Mouse (Mus musculus) kidney, embryonic 14.5 days (tissue): ENCODE data around the gene 4932438H23Rik. TPM values are rescaled to one million over a fixed set of nuclear protein-coding genes. Genes with fewer than 3 reads are reported as not detected.

Source experiments
- ATAC-seq: fragments of 200-750 bp; cut with Nextera tagmentation; 2 replicates; pipeline ENCODE4 v1.8.0; 2017; ENCODE audit warnings: moderate number of reproducible peaks, mild to moderate bottlenecking, moderate TSS enrichment, moderate library complexity; ENCODE audit not compliant: low FRiP score, low TSS enrichment
- H3K27ac ChIP-seq: fragments of 300-500 bp; sonication (generic); 2 replicates; pipeline ENCODE4 v1.5.1; 2014; ENCODE audit warnings: low read depth, mild to moderate bottlenecking, low read length, moderate library complexity, mixed read lengths
- H3K27me3 ChIP-seq: fragments of 300-500 bp; sonication (generic); 2 replicates; pipeline ENCODE4 v1.6.1; 2014; ENCODE audit warnings: mild to moderate bottlenecking, low read length; ENCODE audit not compliant: control insufficient read depth, insufficient read depth
- H3K36me3 ChIP-seq: fragments of 300-500 bp; sonication (generic); 2 replicates; pipeline ENCODE4 v1.6.1; 2014; ENCODE audit warnings: low read length, mixed read lengths; ENCODE audit not compliant: control insufficient read depth, insufficient read depth
- H3K4me1 ChIP-seq: fragments of 300-500 bp; sonication (generic); 2 replicates; pipeline ENCODE4 v1.6.1; 2014; ENCODE audit warnings: low read length, mixed read lengths; ENCODE audit not compliant: control insufficient read depth, insufficient read depth
- H3K4me2 ChIP-seq: fragments of 300-500 bp; sonication (generic); replicated peaks from 2 replicates; pipeline ENCODE4 v1.6.1; 2014; ENCODE audit warnings: low read depth, mild to moderate bottlenecking, low read length
- H3K4me3 ChIP-seq: fragments of 300-500 bp; sonication (generic); 2 replicates; pipeline ENCODE4 v1.5.1; 2014; ENCODE audit warnings: mild to moderate bottlenecking, low read length
- H3K9ac ChIP-seq: fragments of 300-500 bp; sonication (generic); 2 replicates; pipeline ENCODE4 v1.6.1; 2014; ENCODE audit warnings: low read depth, mild to moderate bottlenecking, low read length, moderate library complexity
- H3K9me3 ChIP-seq: fragments of 300-500 bp; sonication (generic); 2 replicates; pipeline ENCODE4 v1.6.1; 2016; ENCODE audit warnings: low read length; ENCODE audit not compliant: control insufficient read depth
- WGBS: fragments of 180-500 bp; shearing (Covaris S2); extraction: QIAGEN DNeasy Blood & Tissue Kit; methylation state at CpG from one replicate; pipeline ENCODE4 v1.1.7; 2014; 5-methylcytosine and 5-hydroxymethylcytosine counted together
- polyA plus RNA-seq: library from polyadenylated mRNA; unstranded; fragments of >200 nt; fragmentation: Nextera tagmentation; extraction: Ambion mirVana; gene quantifications from 2 replicates; pipeline ENCODE4 v1.2.1, GENCODE M21; 2014

The 4932438H23Rik gene
- polyA plus RNA-seq, 1 experiment from 2014 or later = 0.50 TPM

GRCm38 (mm10) chr16:91128431-91128830 is 33.5 kb upstream of the 4932438H23Rik start:
- H3K36me3 ChIP-seq = no peaks in the 10 kb centered on the region
- no peak overlapping the region for H3K27ac ChIP-seq
- H3K27me3 ChIP-seq = peaks cover 4% of the 10 kb centered on the region; the same call in 1 of the 2 replicates
- WGBS = 81% methylated on average over 4 of the region's 4 CpGs
- no peak overlapping the region for H3K4me2 ChIP-seq
- H3K9me3 ChIP-seq = no peaks in the 10 kb centered on the region
- H3K9ac ChIP-seq = no peak overlapping the region
- H3K4me3 ChIP-seq = no peak overlapping the region
- H3K4me1 ChIP-seq = no peaks in the 10 kb centered on the region
- no peak for ATAC-seq

- no peak overlapping the region for H3K4me2 ChIP-seq
- no peak overlapping the region for H3K27ac ChIP-seq
- no peak for ATAC-seq
- no peaks in the 10 kb centered on the region for H3K4me1 ChIP-seq
- 82% methylated on average over 8 of the region's 8 CpGs for WGBS
- H3K9me3 ChIP-seq = no peaks in the 10 kb centered on the region
- no peak overlapping the region for H3K4me3 ChIP-seq
- peaks cover 4% of the 10 kb centered on the region; the same call in 1 of the 2 replicates for H3K27me3 ChIP-seq
- no peak overlapping the region for H3K9ac ChIP-seq
- H3K36me3 ChIP-seq = no peaks in the 10 kb centered on the region
These were observed 32.0 kb upstream of the 4932438H23Rik start for GRCm38 (mm10) chr16:91126734-91127524.

- H3K9me3 ChIP-seq = no peaks in the 10 kb centered on the region
These were observed 29.3 kb upstream of the 4932438H23Rik start for GRCm38 (mm10) chr16:91124256-91124655.

DNA sequence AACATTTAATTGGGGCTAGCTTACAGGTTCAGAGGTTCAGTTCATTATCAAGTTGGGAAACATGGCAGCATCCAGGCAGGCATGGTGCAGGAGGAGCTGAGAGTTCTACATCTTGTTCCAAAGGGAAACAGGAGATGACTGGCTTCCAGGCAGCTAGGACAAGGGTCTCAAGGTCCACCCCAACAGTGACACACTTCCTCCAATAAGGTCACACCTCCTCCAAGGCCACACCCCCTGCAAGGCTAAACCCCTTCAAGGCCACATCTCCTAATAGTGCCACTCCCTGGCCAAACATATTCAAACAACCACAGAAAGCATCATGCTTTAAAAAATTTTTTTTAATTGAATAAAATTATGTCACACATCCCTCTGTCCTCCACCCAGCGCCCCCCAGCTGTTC is 28.9 kb upstream of the 4932438H23Rik start:
- no peak overlapping the region for H3K4me3 ChIP-seq
- H3K27me3 ChIP-seq = peaks cover 4% of the 10 kb centered on the region; the same call in 1 of the 2 replicates
- H3K4me1 ChIP-seq = no peaks in the 10 kb centered on the region
- no peak overlapping the region for H3K9ac ChIP-seq
- ATAC-seq = no peak; the same call in 1 of the 2 replicates
- H3K9me3 ChIP-seq = no peaks in the 10 kb centered on the region
- H3K36me3 ChIP-seq = no peaks in the 10 kb centered on the region
- WGBS = 77% methylated on average over 1 of the region's 1 CpGs
- H3K4me2 ChIP-seq = no peak overlapping the region
- H3K27ac ChIP-seq = no peak overlapping the region

More at GRCm38 (mm10) chr16:91124256-91124655, 29.3 kb upstream of the 4932438H23Rik start:
- no peaks in the 10 kb centered on the region for H3K4me1 ChIP-seq
- no peak overlapping the region for H3K9ac ChIP-seq
- WGBS = 75% methylated on average over 3 of the region's 3 CpGs
- H3K36me3 ChIP-seq = no peaks in the 10 kb centered on the region
- H3K27me3 ChIP-seq = peaks cover 4% of the 10 kb centered on the region; the same call in 1 of the 2 replicates
- H3K4me3 ChIP-seq = no peak overlapping the region
- H3K27ac ChIP-seq = no peak overlapping the region
- no peak overlapping the region for H3K4me2 ChIP-seq
- no peak for ATAC-seq

GRCm38 (mm10) chr16:91119879-91120278 is 25.0 kb upstream of the 4932438H23Rik start:
- no peak overlapping the region for H3K4me3 ChIP-seq
- H3K27ac ChIP-seq = no peak overlapping the region
- H3K4me2 ChIP-seq = no peak overlapping the region
- H3K4me1 ChIP-seq = no peaks in the 10 kb centered on the region
- H3K27me3 ChIP-seq = 0 out of 2 replicates have a peak, but pooled peaks cover 1% of the 10 kb centered on the region
- WGBS = 77% methylated on average over 6 of the region's 6 CpGs
- H3K9ac ChIP-seq = no peak overlapping the region
- ATAC-seq = no peak
- H3K9me3 ChIP-seq = no peaks in the 10 kb centered on the region
- H3K36me3 ChIP-seq = no peaks in the 10 kb centered on the region

GRCm38 (mm10) chr16:91116696-91117095 is 21.8 kb upstream of the 4932438H23Rik start:
- H3K4me2 ChIP-seq = no peak overlapping the region
- ATAC-seq = no peak
- no peak overlapping the region for H3K9ac ChIP-seq
- H3K27ac ChIP-seq = no peak overlapping the region
- H3K27me3 ChIP-seq = no peaks in the 10 kb centered on the region
- no peaks in the 10 kb centered on the region for H3K36me3 ChIP-seq
- 64% methylated on average over 7 of the region's 7 CpGs for WGBS
- no peaks in the 10 kb centered on the region for H3K4me1 ChIP-seq
- H3K4me3 ChIP-seq = no peak overlapping the region
- no peaks in the 10 kb centered on the region for H3K9me3 ChIP-seq

DNA sequence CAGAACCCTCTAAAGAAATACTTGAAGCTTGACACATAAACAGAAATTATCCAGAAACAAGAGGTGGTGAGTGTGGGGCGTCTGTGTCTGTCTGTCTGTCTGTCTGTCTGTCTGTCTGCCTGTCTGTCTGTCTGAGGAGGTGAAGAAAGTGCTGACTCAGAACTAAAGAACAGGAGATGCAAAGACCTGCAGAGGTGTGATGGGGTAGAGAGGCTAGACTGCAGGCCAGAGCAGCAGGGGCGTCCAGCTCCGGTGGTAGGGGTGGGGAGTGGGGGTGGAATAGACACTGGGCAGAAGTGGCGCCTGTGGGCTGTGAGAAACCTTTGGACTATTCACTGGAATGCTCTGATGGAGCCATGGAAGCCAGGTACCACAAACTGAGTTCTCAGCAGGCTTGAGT is 21.1 kb upstream of the 4932438H23Rik start:
- WGBS = 85% methylated on average over 4 of the region's 4 CpGs
- Histone ChIP-seq H3K4me3 (no peak overlapping the region), H3K27me3 (no peaks in the 10 kb centered on the region), H3K9ac (no peak overlapping the region), H3K36me3 (no peaks in the 10 kb centered on the region), H3K9me3 (no peaks in the 10 kb centered on the region), H3K27ac (no peak overlapping the region), H3K4me1 (no peaks in the 10 kb centered on the region), H3K4me2 (no peak overlapping the region)
- ATAC-seq = no peak

DNA sequence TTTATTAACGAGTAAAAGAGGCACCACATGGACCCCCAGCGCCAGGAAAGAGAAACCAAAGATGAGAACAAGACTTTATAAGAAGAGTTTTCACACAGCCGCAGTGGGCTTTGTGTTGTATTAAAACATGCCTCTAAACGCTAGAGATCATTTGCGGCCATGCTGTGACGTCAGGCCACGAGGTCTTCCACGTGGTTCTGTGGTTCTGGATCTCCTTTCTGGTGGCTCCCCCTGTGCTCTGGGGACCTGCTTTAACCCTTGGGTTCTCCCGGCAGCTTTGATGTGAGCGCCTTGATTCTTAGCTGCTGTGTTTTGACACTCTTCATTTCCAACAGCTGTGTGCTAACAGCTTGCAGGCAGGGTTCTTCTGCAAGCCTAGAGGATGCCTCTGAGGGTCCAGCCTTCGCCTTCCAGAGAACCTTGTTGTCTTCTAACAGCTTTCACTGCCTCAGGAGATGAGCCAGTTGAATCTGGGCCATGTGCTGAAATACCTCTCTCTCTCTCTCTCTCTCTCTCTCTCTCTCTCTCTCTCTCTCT is 16.1 kb upstream of the 4932438H23Rik start:
- Histone ChIP-seq H3K36me3 (no peaks in the 10 kb centered on the region), H3K27me3 (no peaks in the 10 kb centered on the region), H3K4me3 (no peak overlapping the region), H3K9me3 (peaks cover 3% of the 10 kb centered on the region; the same call in 1 of the 2 replicates), H3K9ac (no peak overlapping the region), H3K4me2 (0 out of 2 replicates have a peak overlapping the region, but pooled peaks have one; percentile 10), H3K4me1 (no peaks in the 10 kb centered on the region), H3K27ac (no peak overlapping the region)
- no peak for ATAC-seq
- 50% methylated on average over 11 of the region's 11 CpGs for WGBS

- Histone ChIP-seq H3K4me1 (no peaks in the 10 kb centered on the region), H3K27ac (no peak overlapping the region), H3K4me3 (no peak overlapping the region), H3K36me3 (no peaks in the 10 kb centered on the region), H3K9ac (no peak overlapping the region), H3K9me3 (peaks cover 3% of the 10 kb centered on the region; the same call in 1 of the 2 replicates), H3K4me2 (no peak overlapping the region), H3K27me3 (peaks cover 4% of the 10 kb centered on the region)
- WGBS = 71% methylated on average over 9 of the region's 11 CpGs
- ATAC-seq = no peak
These were observed 12.7 kb upstream of the 4932438H23Rik start for GRCm38 (mm10) chr16:91107608-91108007.
